8 mouse cellular contexts compared by ENCODE assay signal in the genomic region with DNA sequence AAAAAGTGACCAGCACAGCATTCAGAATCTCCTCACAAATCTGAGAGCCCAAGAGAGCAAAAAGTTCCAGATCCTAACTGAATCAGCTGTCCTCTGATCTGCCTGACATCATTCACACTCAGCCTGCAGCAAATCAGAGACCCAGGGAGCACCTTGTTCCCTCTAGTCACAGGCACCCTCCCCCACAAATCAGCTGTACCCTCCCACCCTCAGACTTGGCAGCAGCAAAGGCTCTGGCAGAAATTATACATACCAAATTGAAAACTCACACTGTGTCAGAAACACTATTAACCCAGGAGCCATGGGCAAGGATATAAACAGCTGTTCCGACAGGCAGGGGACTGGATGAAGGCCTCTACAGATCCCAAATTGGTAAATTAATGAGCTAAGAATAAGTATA.
DNase-seq lines count a peak whose midpoint lies in the region; ATAC-seq and TF ChIP-seq lines count a peak whose summit lies in the region.
"Had no signal": no experiment of that assay in that cellular context is flagged by ENCODE, and none has a peak within 500 bp of the region (broad histone marks: within the 10 kb centered on the region; RNA-seq: fewer than 3 reads in every experiment).

No protein-coding gene starts in this region.

- no peaks in the 10 kb centered on the region for H3K27me3 ChIP-seq in midbrain, postnatal 0 days (ENCODE audit: insufficient read depth, low read length)
- no peaks in the 10 kb centered on the region for H3K27me3 ChIP-seq in midbrain, embryonic 13.5 days
- H3K27me3 ChIP-seq in heart, embryonic 14.5 days (ENCODE audit: control insufficient read depth, insufficient read depth, low read length) = no peaks in the 10 kb centered on the region
- H3K27me3 ChIP-seq: neural tube, embryonic 13.5 days had no signal

- no peak for TF ChIP-seq CTCF in midbrain, postnatal 0 days (IDR thresholded peaks at IDR 0.05)

- no peak overlapping the region for H3K9ac ChIP-seq in midbrain, postnatal 0 days (replicated peaks; ENCODE audit: low read length, poor library complexity, severe bottlenecking)
- no peak overlapping the region for H3K9ac ChIP-seq in midbrain, embryonic 13.5 days (replicated peaks)
- H3K9ac ChIP-seq in heart, embryonic 14.5 days (ENCODE audit: low read length) = no peak overlapping the region
- H3K9ac ChIP-seq: neural tube, embryonic 13.5 days had no signal

- H3K4me2 ChIP-seq in midbrain, postnatal 0 days (ENCODE audit: low read depth, low read length, poor library complexity, severe bottlenecking) = no peak overlapping the region
- no peak overlapping the region for H3K4me2 ChIP-seq in midbrain, embryonic 13.5 days (replicated peaks)
- peak overlapping the region; percentile 56 for H3K4me2 ChIP-seq in heart, embryonic 14.5 days (ENCODE audit: low read length)
- H3K4me2 ChIP-seq: neural tube, embryonic 13.5 days had no signal

- peak; percentile 65 for DNase-seq in midbrain, postnatal 0 days (ENCODE audit: low spot score)
- peak; percentile 76 for DNase-seq in fibroblast of lung, adult 2 months (ENCODE audit: low read depth)
- peak; percentile 18 to 36 for DNase-seq in left cerebral cortex, adult 8-10 months (ENCODE audit: low spot score in 2 of 2)
- peak; percentile 57 for DNase-seq in telencephalon, adult 2 months (ENCODE audit: low read depth, low spot score)
- DNase-seq in spleen, adult 12 weeks (ENCODE audit: low spot score) = no peak

- H3K27ac ChIP-seq in midbrain, postnatal 0 days (ENCODE audit: low read depth, low read length) = no peak overlapping the region
- no peak overlapping the region for H3K27ac ChIP-seq in midbrain, embryonic 13.5 days
- peak overlapping the region; percentile 27 to 88; a peak in 3 of 4 replicates for H3K27ac ChIP-seq in heart, embryonic 14.5 days (replicated peaks in 1 of 2; ENCODE audit: control insufficient read depth in 1 of 2, insufficient read depth in 1 of 2, low read depth in 2 of 2, low read length in 2 of 2)
- H3K27ac ChIP-seq: neural tube, embryonic 13.5 days had no signal

- no peak overlapping the region for H3K4me3 ChIP-seq in midbrain, postnatal 0 days (ENCODE audit: low read depth, low read length)
- no peak overlapping the region for H3K4me3 ChIP-seq in midbrain, embryonic 13.5 days (replicated peaks)
- H3K4me3 ChIP-seq in heart, embryonic 14.5 days (ENCODE audit: control insufficient read depth in 1 of 2, insufficient read depth in 1 of 2, low read depth in 1 of 2, low read length in 2 of 2) = no peak overlapping the region
- H3K4me3 ChIP-seq: neural tube, embryonic 13.5 days had no signal

- no peak for ATAC-seq in midbrain, postnatal 0 days (ENCODE audit: low FRiP score)
- ATAC-seq in midbrain, embryonic 13.5 days = no peak
- ATAC-seq in heart, embryonic 14.5 days (ENCODE audit: insufficient number of reproducible peaks, insufficient read depth, low FRiP score, low read depth) = peak; percentile 75; the same call in 1 of the 2 replicates

- H3K4me1 ChIP-seq in midbrain, postnatal 0 days (ENCODE audit: insufficient read depth, low read length) = no peaks in the 10 kb centered on the region
- 0 out of 2 replicates have a peak, but pooled peaks cover 3% of the 10 kb centered on the region for H3K4me1 ChIP-seq in midbrain, embryonic 13.5 days (replicated peaks)
- peaks cover 2 to 9% of the 10 kb centered on the region in 2 experiments for H3K4me1 ChIP-seq in heart, embryonic 14.5 days (ENCODE audit: control insufficient read depth in 2 of 2, insufficient read depth in 2 of 2, low read length in 2 of 2)

- WGBS in midbrain, postnatal 0 days = 49% methylated on average over 1 of the region's 1 CpGs
- 67% methylated on average over 1 of the region's 1 CpGs for WGBS in midbrain, embryonic 13.5 days
- 26% methylated on average over 1 of the region's 1 CpGs for WGBS in heart, embryonic 14.5 days

- H3K36me3 ChIP-seq in midbrain, postnatal 0 days (ENCODE audit: insufficient read depth, low read length) = no peaks in the 10 kb centered on the region
- peaks cover 12% of the 10 kb centered on the region; the same call in 1 of the 2 replicates for H3K36me3 ChIP-seq in midbrain, embryonic 13.5 days
- no peaks in the 10 kb centered on the region for H3K36me3 ChIP-seq in heart, embryonic 14.5 days (ENCODE audit: control insufficient read depth, insufficient read depth, low read length)

- H3K9me3 ChIP-seq in midbrain, postnatal 0 days (ENCODE audit: low read length) = no peaks in the 10 kb centered on the region
- H3K9me3 ChIP-seq in midbrain, embryonic 13.5 days = no peaks in the 10 kb centered on the region
- H3K9me3 ChIP-seq in heart, embryonic 14.5 days (ENCODE audit: control insufficient read depth, low read length) = no peaks in the 10 kb centered on the region
- H3K9me3 ChIP-seq: neural tube, embryonic 13.5 days had no signal

Comparison
In these comparisons a context has a peak if more than half of its experiments do, and no peak if none do; other contexts are left out.
1. H3K27ac ChIP-seq: peak in heart, embryonic 14.5 days (2 of 2); none in midbrain, postnatal 0 days (single experiment) and midbrain, embryonic 13.5 days (single experiment).